In genomic region chr19:16075512-16076086, GRCm38 (mm10) we compare ENCODE assay signal across 32 mouse cellular contexts. TPM values are rescaled to one million over a fixed set of nuclear protein-coding genes. Genes with fewer than 3 reads are reported as not detected.
DNase-seq lines count a peak whose midpoint lies in the region; ATAC-seq and TF ChIP-seq lines count a peak whose summit lies in the region.
"Had no signal": no experiment of that assay in that cellular context is flagged by ENCODE, and none has a peak within 500 bp of the region (broad histone marks: within the 10 kb centered on the region; RNA-seq: fewer than 3 reads in every experiment).

No protein-coding gene starts in this region.

- H3K27me3 ChIP-seq in hindbrain, embryonic 13.5 days: no peaks in the 10 kb centered on the region
- H3K27me3 ChIP-seq in hindbrain, embryonic 11.5 days (ENCODE audit: control insufficient read depth, insufficient read depth, low read length): no peaks in the 10 kb centered on the region
- H3K27me3 ChIP-seq in megakaryocyte, embryonic 14.5 days (replicated peaks): no peaks in the 10 kb centered on the region
- H3K27me3 ChIP-seq in CH12.LX (replicated peaks): no peaks in the 10 kb centered on the region
- H3K27me3 ChIP-seq in Patski: no peaks in the 10 kb centered on the region
- H3K27me3 ChIP-seq: embryonic facial prominence, embryonic 12.5 days; heart, embryonic 12.5 days; kidney, embryonic 15.5 days; liver, embryonic 12.5 days; midbrain, embryonic 12.5 days; neural tube, embryonic 13.5 days; stomach, embryonic 15.5 days had no signal

- no peaks in the 10 kb centered on the region for H3K36me3 ChIP-seq in hindbrain, embryonic 13.5 days
- H3K36me3 ChIP-seq in hindbrain, embryonic 11.5 days (ENCODE audit: control insufficient read depth, insufficient read depth, low read length): no peaks in the 10 kb centered on the region
- peaks cover 13% of the 10 kb centered on the region for H3K36me3 ChIP-seq in megakaryocyte, embryonic 14.5 days (replicated peaks; ENCODE audit: low read length)
- H3K36me3 ChIP-seq in CH12.LX (replicated peaks in 1 of 2; ENCODE audit: control insufficient read depth in 1 of 2, insufficient read depth in 1 of 2, low read length in 1 of 2): no peaks in the 10 kb centered on the region
- H3K36me3 ChIP-seq: embryonic facial prominence, embryonic 12.5 days; heart, embryonic 12.5 days; kidney, embryonic 15.5 days; liver, embryonic 12.5 days; midbrain, embryonic 12.5 days; neural tube, embryonic 13.5 days; stomach, embryonic 15.5 days had no signal

- DNase-seq in hindbrain, embryonic 11.5 days (ENCODE audit: low spot score): no peak
- DNase-seq in CH12.LX (ENCODE audit: extremely low read depth) (no peak), Patski (ENCODE audit: low read depth, low spot score) (peak; percentile 47)
- no peak for DNase-seq in left cerebral cortex, postnatal 4 days
- no peak for DNase-seq in adrenal gland, adult 8-10 months
- DNase-seq: adrenal gland, postnatal 10 days; cerebellum, adult 11 months; cerebellum, adult 9-10 months; cerebellum, postnatal 36 days; gastrocnemius, adult 2 months; gastrocnemius, postnatal 36 days; heart, adult 2 months; kidney, adult 11 months; kidney, postnatal 25 days; liver, postnatal 0 days; right cerebral cortex, postnatal 25 days had no signal

- CTCF ChIA-PET in Patski (lab: Charles Lee): interaction anchor here (0.8 to 1.7 kb wide), 4 partner anchors 9 to 62 kb away, joined by 3 to 7 read pairs (median 4); no protein-coding TSS in a partner anchor

- in situ Hi-C loops in CH12.LX (cut with MboI; ENCODE audit: low pct_ligation_motif_present, low pct_unique_long_range_greater_than_20kb, low sequenced_read_pairs) (loop anchor here (5.0 kb wide), 1 partner anchor 52 kb away; no protein-coding TSS in a partner anchor), Patski (cut with MboI; ENCODE audit: low pct_unique_long_range_greater_than_20kb) (no loop called here)

- no peak overlapping the region for H3K4me2 ChIP-seq in hindbrain, embryonic 13.5 days
- H3K4me2 ChIP-seq in hindbrain, embryonic 11.5 days (replicated peaks; ENCODE audit: low read depth, low read length): no peak overlapping the region
- H3K4me2 ChIP-seq in CH12.LX (ENCODE audit: insufficient read depth, low read depth, poor library complexity, severe bottlenecking): no peak overlapping the region
- H3K4me2 ChIP-seq: embryonic facial prominence, embryonic 12.5 days; heart, embryonic 12.5 days; kidney, embryonic 15.5 days; liver, embryonic 12.5 days; midbrain, embryonic 12.5 days; neural tube, embryonic 13.5 days; stomach, embryonic 15.5 days had no signal

- 0 out of 2 replicates have a peak, but pooled peaks have one; percentile 54 for ATAC-seq in hindbrain, embryonic 13.5 days (ENCODE audit: low FRiP score)
- ATAC-seq in hindbrain, embryonic 11.5 days (ENCODE audit: low FRiP score): no peak
- ATAC-seq in megakaryocyte, adult 5-6 weeks (ENCODE audit: poor library complexity, severe bottlenecking): no peak
- ATAC-seq in Patski: peak; percentile 62
- ATAC-seq: forebrain, embryonic 16.5 days; inflammation-experienced regulatory T-cells, adult 6 months; liver, embryonic 12.5 days; liver, postnatal 0 days; lung, postnatal 0 days had no signal

- intact Hi-C loops in left cerebral cortex, postnatal 4 days (cut with DNase I): no loop called here

- H3K4me3 ChIP-seq in hindbrain, embryonic 13.5 days: no peak overlapping the region
- no peak overlapping the region for H3K4me3 ChIP-seq in hindbrain, embryonic 11.5 days (ENCODE audit: low read depth, low read length)
- H3K4me3 ChIP-seq in megakaryocyte, embryonic 14.5 days (replicated peaks): peak overlapping the region; percentile 7
- no peak overlapping the region for H3K4me3 ChIP-seq in CH12.LX (replicated peaks in 1 of 3; ENCODE audit: low read depth in 2 of 3, low read length in 2 of 3, poor library complexity in 1 of 3)
- H3K4me3 ChIP-seq: embryonic facial prominence, embryonic 12.5 days; erythroblast, embryonic 14.5 days; gastrocnemius, adult 2 months; heart, adult 2 months; heart, embryonic 12.5 days; kidney, embryonic 15.5 days; layer of hippocampus, adult 2 months; liver, embryonic 12.5 days; midbrain, embryonic 12.5 days; neural tube, embryonic 13.5 days; stomach, embryonic 15.5 days had no signal

- no peak for TF ChIP-seq EP300 in CH12.LX (IDR thresholded peaks at IDR 0.05; ENCODE audit: low read length)

- TF ChIP-seq CTCF in CH12.LX (conservative IDR thresholded peaks at IDR 0.05 in 1 of 2, IDR thresholded peaks at IDR 0.05 in 1 of 2; ENCODE audit: low read depth in 2 of 2, low read length in 2 of 2) (no peak), Patski (IDR thresholded peaks at IDR 0.05) (no peak)

- dilution Hi-C loops in CH12.LX (cut with MboI; ENCODE audit: extremely low pct_ligation_motif_present, extremely low pct_unique_long_range_greater_than_20kb, low sequenced_read_pairs): no loop called here

- no peaks in the 10 kb centered on the region for H3K4me1 ChIP-seq in hindbrain, embryonic 13.5 days (replicated peaks)
- no peaks in the 10 kb centered on the region for H3K4me1 ChIP-seq in hindbrain, embryonic 11.5 days (replicated peaks; ENCODE audit: control insufficient read depth, insufficient read depth, low read length)
- H3K4me1 ChIP-seq in megakaryocyte, embryonic 14.5 days: peaks cover 49% of the 10 kb centered on the region
- H3K4me1 ChIP-seq in CH12.LX (ENCODE audit: control insufficient read depth in 1 of 2, insufficient read depth in 2 of 2): peaks cover 4 to 17% of the 10 kb centered on the region in 2 experiments
- H3K4me1 ChIP-seq: embryonic facial prominence, embryonic 12.5 days; heart, embryonic 12.5 days; kidney, embryonic 15.5 days; liver, embryonic 12.5 days; neural tube, embryonic 13.5 days; stomach, embryonic 15.5 days had no signal

- POLR2A ChIA-PET in Patski (lab: Charles Lee): interaction anchor here (0.7 kb wide), 2 partner anchors 141 to 404 kb away, joined by 3 read pairs; no protein-coding TSS in a partner anchor

- H3K9ac ChIP-seq in hindbrain, embryonic 13.5 days: no peak overlapping the region
- H3K9ac ChIP-seq in hindbrain, embryonic 11.5 days (ENCODE audit: low read depth, low read length): no peak overlapping the region
- no peak overlapping the region for H3K9ac ChIP-seq in CH12.LX (ENCODE audit: insufficient read depth, low read depth)
- H3K9ac ChIP-seq: embryonic facial prominence, embryonic 12.5 days; heart, embryonic 12.5 days; kidney, embryonic 15.5 days; liver, embryonic 12.5 days; liver, postnatal 0 days; midbrain, embryonic 12.5 days; neural tube, embryonic 13.5 days; stomach, embryonic 15.5 days had no signal

- no peaks in the 10 kb centered on the region for H3K79me2 ChIP-seq in CH12.LX (replicated peaks; ENCODE audit: control insufficient read depth, extremely low read depth, insufficient read depth, poor library complexity, severe bottlenecking)

- no peak for TF ChIP-seq POLR2A in CH12.LX (IDR thresholded peaks at IDR 0.05; ENCODE audit: low read depth, low read length)

- no peak overlapping the region for H3K27ac ChIP-seq in hindbrain, embryonic 13.5 days
- no peak overlapping the region for H3K27ac ChIP-seq in hindbrain, embryonic 11.5 days (ENCODE audit: low read depth, low read length)
- no peak overlapping the region for H3K27ac ChIP-seq in CH12.LX (ENCODE audit: insufficient read depth, low read depth)
- H3K27ac ChIP-seq: embryonic facial prominence, embryonic 12.5 days; gastrocnemius, adult 2 months; heart, adult 2 months; kidney, embryonic 15.5 days; layer of hippocampus, adult 2 months; liver, embryonic 12.5 days; macrophage; midbrain, embryonic 12.5 days; neural tube, embryonic 13.5 days; stomach, embryonic 15.5 days had no signal

- no peak for TF ChIP-seq RAD21 in CH12.LX (IDR thresholded peaks at IDR 0.05; ENCODE audit: low read depth, low read length)

- H3K9me3 ChIP-seq in hindbrain, embryonic 13.5 days: 0 out of 2 replicates have a peak, but pooled peaks cover under 1% of the 10 kb centered on the region
- H3K9me3 ChIP-seq in hindbrain, embryonic 11.5 days (ENCODE audit: control insufficient read depth, low read length): no peaks in the 10 kb centered on the region
- peaks cover 15% of the 10 kb centered on the region for H3K9me3 ChIP-seq in megakaryocyte, embryonic 14.5 days
- H3K9me3 ChIP-seq in CH12.LX (replicated peaks; ENCODE audit: low read length): peaks cover 3% of the 10 kb centered on the region
- H3K9me3 ChIP-seq: embryonic facial prominence, embryonic 12.5 days; midbrain, embryonic 12.5 days; stomach, embryonic 15.5 days had no signal

- WGBS in hindbrain, embryonic 13.5 days: 38% methylated on average over 2 of the region's 2 CpGs
- 66% methylated on average over 2 of the region's 2 CpGs for WGBS in hindbrain, embryonic 11.5 days

TF ChIP-seq in CH12.LX, 34 proteins besides CTCF, POLR2A, EP300 and RAD21:
- TF ChIP-seq ZNF384 (IDR thresholded peaks at IDR 0.05; ENCODE audit: low read depth, low read length) (peak; percentile 30; the same call in 1 of the 2 replicates), MEF2A (IDR thresholded peaks at IDR 0.05; ENCODE audit: borderline replicate concordance, low read depth, low read length) (no peak)

RNA-seq across cellular contexts. Expression of gene Gnaq, which starts 57.0 kb away (rescaled TPM):
- polyA plus RNA-seq in hindbrain, embryonic 13.5 days (2015; fragmentation: Nextera tagmentation; extraction: Ambion mirVana): 78.7 and 79.8 TPM in 2 replicates
- polyA plus RNA-seq in hindbrain, embryonic 11.5 days (2014; fragmentation: Nextera tagmentation; extraction: Ambion mirVana): 23.2 and 25.4 TPM in 2 replicates
- 2.6 and 12.6 TPM in 2 replicates for polyA plus RNA-seq in megakaryocyte, embryonic 14.5 days (2012; ENCODE audit: insufficient read depth, low replicate concordance)
- 24.9 and 28.3 TPM in 2 replicates for total RNA-seq in megakaryocyte, adult 5-6 weeks (2015)
- 17.8 and 25.3 TPM in 2 replicates for total RNA-seq in megakaryocyte, adult 5-6 weeks (2017)
- total RNA-seq in CH12.LX (2012; rRNA removed) (5.7 and 8.1 TPM in 2 replicates), CH12.LX (2014; rRNA removed) (5.1 and 8.2 TPM in 2 replicates)
- polyA plus RNA-seq in CH12.LX (2012; ENCODE audit: insufficient read length, low read depth) (12.9 and 15.9 TPM in 2 replicates), Patski (2021) (76.6 TPM)
- total RNA-seq in left cerebral cortex, postnatal 4 days (2021): 100 to 1,000 TPM; 236 to 246 TPM
- 10 to 100 TPM; 50.3 to 63.4 (median 58.1) TPM for total RNA-seq in adrenal gland, adult 8-10 months (2022)
- polyA plus RNA-seq: erythroblast, embryonic 14.5 days had no signal

Comparison
In these comparisons a context has a peak if more than half of its experiments do, and no peak if none do; other contexts are left out.
1. ATAC-seq: peak in hindbrain, embryonic 13.5 days (single experiment) and Patski (single experiment); none in hindbrain, embryonic 11.5 days (single experiment) and megakaryocyte, adult 5-6 weeks (single experiment).